Mouse (Mus musculus) heart, embryonic 14.5 days (tissue): ENCODE data around the gene Psap. TPM values are rescaled to one million over a fixed set of nuclear protein-coding genes. Genes with fewer than 3 reads are reported as not detected.

Experiments
- ATAC-seq: fragments of 200-750 bp; cut with Nextera tagmentation; 2 replicates; pipeline ENCODE4 v1.8.0; 2017; ENCODE audit warnings: low read depth, moderate TSS enrichment; ENCODE audit not compliant: insufficient number of reproducible peaks, insufficient read depth, low FRiP score
- H3K27ac ChIP-seq, 2 experiments: fragments of 200-500 bp in 1 of 2; fragments of 300-500 bp in 1 of 2; sonication (generic) in 1 of 2; replicated peaks in 1 of 2; 2 replicates each; pipeline ENCODE4 v1.5.1; 2012 to 2014; ENCODE audit warnings: low read depth in 2 of 2, low read length in 2 of 2, control low read depth in 1 of 2, mild to moderate bottlenecking in 1 of 2, mixed read lengths in 1 of 2; ENCODE audit not compliant: control insufficient read depth in 1 of 2, insufficient read depth in 1 of 2
- H3K27me3 ChIP-seq: fragments of 300-500 bp; sonication (generic); 2 replicates; pipeline ENCODE4 v1.6.1; 2014; ENCODE audit warnings: mild to moderate bottlenecking, low read length, control low read depth; ENCODE audit not compliant: control insufficient read depth, insufficient read depth
- H3K36me3 ChIP-seq: fragments of 300-500 bp; sonication (generic); 2 replicates; pipeline ENCODE4 v1.6.1; 2014; ENCODE audit warnings: mild to moderate bottlenecking, control low read depth, low read length, mixed read lengths; ENCODE audit not compliant: control insufficient read depth, insufficient read depth
- H3K4me1 ChIP-seq, 2 experiments: fragments of 200-500 bp in 1 of 2; fragments of 300-500 bp in 1 of 2; sonication (generic) in 1 of 2; 2 replicates each; pipeline ENCODE4 v1.6.1; 2012 to 2014; ENCODE audit warnings: low read length in 2 of 2, control low read depth in 1 of 2, mixed read lengths in 1 of 2; ENCODE audit not compliant: control insufficient read depth in 2 of 2, insufficient read depth in 2 of 2
- H3K4me2 ChIP-seq: fragments of 300-500 bp; sonication (generic); 2 replicates; pipeline ENCODE4 v1.6.1; 2014; ENCODE audit warnings: mild to moderate bottlenecking, low read length
- H3K4me3 ChIP-seq, 2 experiments: fragments of 200-500 bp in 1 of 2; fragments of 300-500 bp in 1 of 2; sonication (generic) in 1 of 2; 2 replicates each; pipeline ENCODE4 v1.5.1; 2012 to 2014; ENCODE audit warnings: low read length in 2 of 2, mild to moderate bottlenecking in 2 of 2, control low read depth in 1 of 2, low read depth in 1 of 2, moderate library complexity in 1 of 2; ENCODE audit not compliant: control insufficient read depth in 1 of 2, insufficient read depth in 1 of 2
- H3K9ac ChIP-seq: fragments of 300-500 bp; sonication (generic); 2 replicates; pipeline ENCODE4 v1.6.1; 2014; ENCODE audit warnings: mild to moderate bottlenecking, low read length
- H3K9me3 ChIP-seq: fragments of 300-500 bp; sonication (generic); 2 replicates; pipeline ENCODE4 v1.6.1; 2016; ENCODE audit warnings: low read length, control low read depth; ENCODE audit not compliant: control insufficient read depth
- WGBS: fragments of 180-500 bp; shearing (Covaris S2); extraction: QIAGEN DNeasy Blood & Tissue Kit; methylation state at CpG from one replicate; pipeline ENCODE4 v1.1.7; 2014; 5-methylcytosine and 5-hydroxymethylcytosine counted together
- polyA plus RNA-seq: library from polyadenylated mRNA; unstranded; fragments of >200 nt; fragmentation: Nextera tagmentation; extraction: Ambion mirVana; gene quantifications from 2 replicates; pipeline ENCODE4 v1.2.1, GENCODE M21; 2014

Psap gene
- polyA plus RNA-seq, 1 experiment from 2014 or later = 98.1 TPM

- ATAC-seq = peak; percentile 10; the same call in 1 of the 2 replicates
- Histone ChIP-seq H3K4me3 (peak overlapping the region; percentile 83 to 96), H3K4me1 (peaks cover 8 to 33% of the 10 kb centered on the region in 2 experiments), H3K27ac (peak overlapping the region; percentile 88), H3K9me3 (no peaks in the 10 kb centered on the region), H3K27me3 (no peaks in the 10 kb centered on the region), H3K4me2 (peak overlapping the region; percentile 80), H3K9ac (peak overlapping the region; percentile 90), H3K36me3 (0 out of 2 replicates have a peak, but pooled peaks cover 3% of the 10 kb centered on the region)
- WGBS = 8% methylated on average over 13 of the region's 13 CpGs
Observed at GRCm38 (mm10) chr10:60278006-60278399, 576 bp downstream of the Psap start.

GRCm38 (mm10) chr10:60278786-60279185, 1.4 kb downstream of the Psap start:
- Histone ChIP-seq H3K9ac (peak overlapping the region; percentile 34; the same call in 1 of the 2 replicates), H3K9me3 (no peaks in the 10 kb centered on the region), H3K4me3 (peak overlapping the region in 1 of 2 experiments; percentile 83; a peak in 3 of 4 replicates), H3K4me2 (peak overlapping the region; percentile 80), H3K36me3 (0 out of 2 replicates have a peak, but pooled peaks cover 6% of the 10 kb centered on the region), H3K27me3 (no peaks in the 10 kb centered on the region), H3K4me1 (peaks cover 13 to 39% of the 10 kb centered on the region in 2 experiments), H3K27ac (no peak overlapping the region)
- no peak for ATAC-seq
- WGBS = 84% methylated on average over 3 of the region's 3 CpGs

- Histone ChIP-seq H3K9me3 (no peaks in the 10 kb centered on the region), H3K27ac (no peak overlapping the region), H3K36me3 (0 out of 2 replicates have a peak, but pooled peaks cover 6% of the 10 kb centered on the region), H3K4me3 (no peak overlapping the region; a peak in 1 of 4 replicates), H3K4me1 (peaks cover 15 to 45% of the 10 kb centered on the region in 2 experiments), H3K4me2 (peak overlapping the region; percentile 80), H3K27me3 (no peaks in the 10 kb centered on the region), H3K9ac (peak overlapping the region; percentile 34; the same call in 1 of the 2 replicates)
- ATAC-seq = no peak
- 71% methylated on average over 8 of the region's 8 CpGs for WGBS
Observed at GRCm38 (mm10) chr10:60279290-60279940, 2.0 kb downstream of the Psap start.

- Histone ChIP-seq H3K4me1 (peaks cover 20 to 50% of the 10 kb centered on the region in 2 experiments), H3K27ac (no peak overlapping the region), H3K9me3 (no peaks in the 10 kb centered on the region), H3K9ac (no peak overlapping the region), H3K4me3 (no peak overlapping the region), H3K4me2 (no peak overlapping the region), H3K36me3 (0 out of 2 replicates have a peak, but pooled peaks cover 6% of the 10 kb centered on the region), H3K27me3 (no peaks in the 10 kb centered on the region)
- no peak for ATAC-seq
- WGBS = 84% methylated on average over 9 of the region's 9 CpGs
Observed at GRCm38 (mm10) chr10:60279941-60280301, 2.5 kb downstream of the Psap start.

- H3K4me2 ChIP-seq = no peak overlapping the region
- no peaks in the 10 kb centered on the region for H3K9me3 ChIP-seq
- peaks cover 24 to 54% of the 10 kb centered on the region in 2 experiments for H3K4me1 ChIP-seq
- no peak overlapping the region for H3K27ac ChIP-seq
- 0 out of 2 replicates have a peak, but pooled peaks cover 6% of the 10 kb centered on the region for H3K36me3 ChIP-seq
- no peak overlapping the region for H3K9ac ChIP-seq
- ATAC-seq = no peak
- no peak overlapping the region for H3K4me3 ChIP-seq
- no peaks in the 10 kb centered on the region for H3K27me3 ChIP-seq
- WGBS = 88% methylated on average over 6 of the region's 6 CpGs
Observed at GRCm38 (mm10) chr10:60280353-60280752, 2.9 kb downstream of the Psap start.

- H3K9me3 ChIP-seq = no peaks in the 10 kb centered on the region
- H3K27ac ChIP-seq = no peak overlapping the region
- H3K9ac ChIP-seq = no peak overlapping the region
- no peak overlapping the region for H3K4me3 ChIP-seq
- peaks cover 33 to 67% of the 10 kb centered on the region in 2 experiments for H3K4me1 ChIP-seq
- 0 out of 2 replicates have a peak, but pooled peaks cover 8% of the 10 kb centered on the region for H3K36me3 ChIP-seq
- 88% methylated on average over 9 of the region's 9 CpGs for WGBS
- no peaks in the 10 kb centered on the region for H3K27me3 ChIP-seq
- H3K4me2 ChIP-seq = no peak overlapping the region
- no peak for ATAC-seq
Observed at GRCm38 (mm10) chr10:60281571-60282050, 4.2 kb downstream of the Psap start.

- no peaks in the 10 kb centered on the region for H3K27me3 ChIP-seq
- H3K9me3 ChIP-seq = no peaks in the 10 kb centered on the region
- H3K27ac ChIP-seq = no peak overlapping the region
- no peak overlapping the region for H3K4me2 ChIP-seq
- WGBS = 81% methylated on average over 10 of the region's 10 CpGs
- H3K36me3 ChIP-seq = 0 out of 2 replicates have a peak, but pooled peaks cover 8% of the 10 kb centered on the region
- peak overlapping the region; percentile 25 for H3K9ac ChIP-seq
- peaks cover 33 to 64% of the 10 kb centered on the region in 2 experiments for H3K4me1 ChIP-seq
- no peak overlapping the region for H3K4me3 ChIP-seq
- no peak for ATAC-seq
Observed at GRCm38 (mm10) chr10:60282116-60283014, 4.9 kb downstream of the Psap start.
